Mouse (Mus musculus): ENCODE measurements around the gene Gabpb2.

Gabpb2 gene

DNA sequence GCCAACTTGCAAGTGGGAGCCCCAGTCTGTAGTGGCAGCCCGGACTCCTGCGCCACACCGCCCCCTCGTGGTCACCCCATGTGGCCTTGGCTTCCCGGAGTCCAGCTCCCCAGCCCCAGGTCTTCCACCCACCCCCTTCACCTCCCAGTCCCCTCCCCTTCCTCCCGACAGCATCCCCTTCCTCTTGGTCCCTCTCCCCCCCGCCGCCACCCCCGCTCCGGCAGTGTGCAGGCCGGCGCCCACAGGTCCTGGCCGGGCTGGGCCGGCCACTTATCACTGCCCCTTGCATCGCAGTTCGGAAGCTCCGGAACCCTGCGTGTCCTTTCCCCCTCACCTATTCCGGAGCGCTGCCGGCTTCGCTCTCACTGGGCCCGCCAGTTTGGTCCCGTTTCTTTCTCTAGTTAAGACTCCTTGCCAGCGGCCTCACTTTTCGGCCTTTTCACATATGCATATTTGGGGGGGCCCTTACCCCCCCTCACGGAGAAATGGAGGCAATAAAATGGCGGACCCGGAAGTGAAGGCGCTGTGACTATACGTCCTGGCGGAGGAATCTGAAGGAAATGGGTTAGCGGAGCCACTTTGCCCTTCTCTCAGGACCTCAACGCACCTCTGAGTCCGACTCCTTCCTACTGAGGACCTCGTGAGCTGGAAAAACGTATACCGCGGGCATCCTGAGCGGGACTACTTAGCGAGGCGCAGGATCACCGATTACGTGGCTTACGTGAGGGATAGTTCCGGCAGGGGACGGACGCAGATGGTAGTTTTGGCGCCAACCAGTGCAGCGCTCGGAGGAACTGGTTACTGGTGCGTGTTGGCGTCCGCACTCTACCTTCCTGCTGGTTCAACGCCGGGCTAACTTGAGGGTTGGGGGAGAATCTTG, at the start of gene Gabpb2:
TSS of gene Gabpb2 (minus strand) at position 662 of the 880 bp plus-strand sequence.
- DNase-seq (ENCODE audit: low spot score in 2 of 2), result peak; percentile 98 to 99

DNA sequence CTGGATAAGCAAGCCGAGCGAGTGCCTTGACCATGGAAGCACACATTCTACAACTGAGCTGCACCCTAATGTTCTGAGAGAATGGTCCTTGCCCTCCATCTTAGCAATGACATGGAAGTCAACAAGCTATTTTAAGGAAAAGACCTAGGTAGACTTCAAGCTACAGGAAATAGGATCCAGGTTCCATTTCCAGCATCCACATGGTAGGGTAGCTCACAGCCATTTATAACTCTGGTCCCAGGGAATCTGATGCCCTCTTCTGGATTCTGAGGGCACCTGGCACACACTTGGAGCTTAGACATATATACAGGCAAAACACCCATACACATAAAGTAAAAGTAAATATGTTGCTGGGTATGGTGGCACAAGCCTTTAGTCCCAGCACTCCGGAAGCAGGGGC, 48.3 kb upstream of the Gabpb2 start:
- no peak for DNase-seq (ENCODE audit: low spot score in 2 of 2)

DNA sequence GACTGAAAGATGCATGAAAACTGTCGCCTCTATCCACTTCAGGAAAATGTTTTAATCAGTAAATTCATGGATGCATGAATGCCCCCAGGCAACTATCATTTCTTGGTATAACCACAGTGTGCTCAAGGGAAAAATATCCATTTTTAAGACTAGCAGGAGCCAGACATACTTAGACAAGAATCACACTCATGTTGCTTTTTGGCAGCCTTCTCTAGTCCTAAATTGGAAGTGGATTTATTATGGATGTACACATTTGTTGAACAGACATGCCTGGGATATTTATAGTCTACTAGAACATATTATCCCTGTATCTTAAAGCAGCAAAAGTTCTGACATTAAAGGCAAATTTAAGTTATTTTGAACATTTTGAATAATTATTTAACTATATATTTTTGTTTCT, 47.0 kb upstream of the Gabpb2 start:
- no peak for DNase-seq (ENCODE audit: low spot score in 2 of 2)

DNA sequence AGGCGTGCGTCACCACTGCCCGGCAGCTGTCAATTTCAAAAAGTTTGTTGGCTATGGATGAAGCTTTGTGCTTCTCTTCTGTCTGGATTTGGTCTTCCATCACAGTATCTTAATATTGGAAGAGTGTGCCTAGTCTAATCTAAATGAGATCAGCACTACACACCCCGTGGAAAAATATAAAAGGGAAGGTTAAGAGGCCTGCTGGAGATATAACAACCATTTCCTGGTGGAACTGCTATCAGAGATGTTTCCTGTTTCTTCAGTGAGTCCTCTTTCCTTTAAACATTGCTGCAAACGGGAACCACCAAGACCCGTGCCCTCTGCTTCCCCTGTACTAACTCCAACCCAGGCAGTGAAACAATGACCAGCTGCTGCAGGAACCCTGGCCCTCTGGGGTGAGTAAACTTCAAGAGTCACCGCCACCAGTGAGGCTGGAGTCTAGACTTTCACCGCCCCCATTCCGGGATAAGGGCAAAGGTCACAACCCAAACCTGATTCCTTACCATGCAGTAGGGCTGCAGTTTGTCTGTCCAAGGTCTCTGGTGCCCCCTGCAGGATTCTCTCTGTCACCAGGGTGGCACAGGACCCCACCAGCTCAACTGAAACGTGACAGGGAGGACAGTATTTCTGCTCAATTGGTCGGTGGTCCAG, 45.5 kb upstream of the Gabpb2 start:
- DNase-seq (ENCODE audit: low spot score in 2 of 2), result peak; percentile 68 to 86

DNA sequence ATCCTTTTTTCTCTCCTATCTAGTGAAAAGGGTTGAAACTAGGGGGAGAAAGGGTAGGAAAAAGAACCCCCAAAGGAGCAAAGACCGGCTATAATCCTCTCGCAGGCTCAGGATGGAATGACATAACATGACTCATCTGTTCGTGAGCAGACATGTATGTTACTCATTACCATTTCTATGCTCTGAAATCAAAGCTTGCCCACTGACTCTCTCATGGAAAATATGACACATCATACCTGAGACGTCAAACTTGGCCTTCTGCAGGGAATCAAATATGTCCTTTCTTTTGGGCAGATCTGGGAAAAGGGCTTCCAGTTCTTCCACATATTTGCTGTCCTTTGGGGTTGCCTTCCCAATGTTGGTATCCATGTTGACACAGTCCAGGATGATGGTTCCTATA, 44.3 kb upstream of the Gabpb2 start:
- no peak for DNase-seq (ENCODE audit: low spot score in 2 of 2)

DNA sequence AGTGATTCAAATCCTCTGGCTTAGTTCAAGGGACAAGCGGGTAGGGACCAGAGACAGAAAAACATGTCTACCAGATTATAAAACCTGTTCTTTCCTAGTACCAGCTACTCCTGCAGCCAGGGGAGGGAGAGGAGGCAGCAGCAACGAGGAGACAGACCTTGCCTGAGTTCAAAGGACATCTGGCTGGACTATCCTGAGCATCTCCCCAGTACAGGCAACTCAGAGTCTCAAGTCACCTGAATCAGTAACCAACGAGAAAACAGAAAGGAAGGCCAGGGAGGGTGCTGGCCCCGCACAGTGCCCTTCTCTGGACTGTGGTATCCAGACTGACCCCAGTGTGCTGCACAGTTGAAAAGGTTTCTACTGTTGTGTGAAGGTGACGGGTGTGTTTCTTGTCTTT, 39.2 kb upstream of the Gabpb2 start:
- no peak for DNase-seq (ENCODE audit: low spot score in 2 of 2)

DNA sequence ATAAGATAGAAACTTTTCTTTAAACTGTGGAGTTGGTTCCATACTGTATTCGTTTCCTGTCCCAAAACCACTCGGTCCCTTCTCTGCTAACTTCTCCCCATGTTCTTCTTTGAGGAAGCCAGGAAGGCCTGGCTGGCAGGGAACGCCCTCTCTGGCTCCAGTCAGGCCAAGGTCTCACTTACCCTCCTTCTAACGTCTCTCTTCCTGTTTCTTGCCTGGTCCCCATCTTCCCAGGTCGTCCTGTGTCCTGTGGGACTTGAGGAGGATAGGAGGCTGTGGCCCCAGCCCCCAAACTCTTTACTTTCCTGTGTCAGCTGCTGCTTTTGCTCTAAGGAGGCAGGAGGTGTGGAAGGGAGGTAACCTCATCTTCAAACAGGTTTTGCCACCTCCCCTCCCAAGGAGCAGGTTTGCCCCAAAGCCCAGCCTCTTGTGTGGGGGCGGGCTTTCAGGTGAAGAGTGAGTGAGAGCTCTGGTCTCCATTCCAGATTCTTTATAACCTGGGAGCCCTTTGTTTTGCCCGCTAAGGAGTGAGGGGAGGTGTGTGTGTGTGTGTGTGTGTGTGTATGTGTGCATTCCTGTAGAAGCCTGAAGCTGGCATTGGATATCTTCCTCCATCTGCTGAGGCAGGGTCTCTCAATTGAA, 33.2 kb upstream of the Gabpb2 start, which contains the start of gene Bnipl:
TSS of gene Bnipl (minus strand) at position 411 of the 642 bp plus-strand sequence.
- DNase-seq (ENCODE audit: low spot score in 2 of 2), result no peak

DNA sequence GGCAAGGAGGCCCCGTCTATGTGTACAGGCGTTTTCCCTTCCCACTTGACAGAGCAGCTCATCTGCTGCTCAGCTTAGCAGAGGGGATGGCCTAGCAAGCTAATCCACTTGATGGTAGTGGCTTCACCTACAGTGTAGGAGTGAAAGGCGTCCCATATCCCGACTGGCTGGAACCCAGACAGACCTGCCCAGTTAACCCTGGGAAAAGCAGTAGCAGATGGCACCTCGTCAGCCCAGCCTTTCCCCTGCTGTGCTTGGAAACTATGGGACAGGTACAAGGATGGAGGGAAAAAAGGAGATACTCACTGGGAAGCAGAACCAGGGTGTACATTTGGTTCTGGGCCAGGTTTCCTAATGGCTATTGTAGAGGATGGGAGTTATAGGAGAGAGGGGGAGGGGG, 32.6 kb upstream of the Gabpb2 start:
- no peak for DNase-seq (ENCODE audit: low spot score in 2 of 2)

DNA sequence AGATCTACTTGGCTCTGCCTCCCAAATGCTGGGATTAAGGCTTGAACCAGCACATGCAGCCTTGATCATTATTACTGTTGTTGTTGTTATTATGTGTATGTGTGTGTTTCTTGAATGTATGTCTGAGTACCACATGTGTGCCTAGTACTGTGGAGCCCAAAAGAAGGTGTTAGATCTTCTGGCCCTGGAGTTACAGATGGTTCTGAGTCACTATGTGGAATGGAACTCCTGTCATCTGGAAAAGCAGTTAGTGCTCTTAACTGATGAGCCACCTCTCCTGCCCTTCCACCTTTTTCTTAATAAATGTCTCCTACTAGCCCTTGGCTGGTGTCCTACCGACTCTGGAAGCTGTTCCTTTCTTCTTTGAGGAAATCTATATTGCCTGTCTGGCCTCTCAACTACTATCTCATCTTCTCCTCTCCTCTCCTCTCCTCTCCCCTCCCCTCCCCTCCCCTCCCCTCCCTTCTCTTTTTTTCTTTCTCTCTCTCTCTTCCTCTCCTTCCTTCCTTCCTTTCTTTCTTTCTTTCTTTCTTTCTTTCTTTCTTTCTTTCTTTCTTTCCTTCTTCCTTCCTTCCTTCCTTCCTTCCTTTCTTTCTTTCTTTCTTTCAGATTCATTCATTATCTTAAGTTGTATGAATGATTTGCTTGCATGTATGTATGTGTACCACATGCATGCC, 30.1 kb upstream of the Gabpb2 start:
- no peak for DNase-seq (ENCODE audit: low spot score in 2 of 2)

DNA sequence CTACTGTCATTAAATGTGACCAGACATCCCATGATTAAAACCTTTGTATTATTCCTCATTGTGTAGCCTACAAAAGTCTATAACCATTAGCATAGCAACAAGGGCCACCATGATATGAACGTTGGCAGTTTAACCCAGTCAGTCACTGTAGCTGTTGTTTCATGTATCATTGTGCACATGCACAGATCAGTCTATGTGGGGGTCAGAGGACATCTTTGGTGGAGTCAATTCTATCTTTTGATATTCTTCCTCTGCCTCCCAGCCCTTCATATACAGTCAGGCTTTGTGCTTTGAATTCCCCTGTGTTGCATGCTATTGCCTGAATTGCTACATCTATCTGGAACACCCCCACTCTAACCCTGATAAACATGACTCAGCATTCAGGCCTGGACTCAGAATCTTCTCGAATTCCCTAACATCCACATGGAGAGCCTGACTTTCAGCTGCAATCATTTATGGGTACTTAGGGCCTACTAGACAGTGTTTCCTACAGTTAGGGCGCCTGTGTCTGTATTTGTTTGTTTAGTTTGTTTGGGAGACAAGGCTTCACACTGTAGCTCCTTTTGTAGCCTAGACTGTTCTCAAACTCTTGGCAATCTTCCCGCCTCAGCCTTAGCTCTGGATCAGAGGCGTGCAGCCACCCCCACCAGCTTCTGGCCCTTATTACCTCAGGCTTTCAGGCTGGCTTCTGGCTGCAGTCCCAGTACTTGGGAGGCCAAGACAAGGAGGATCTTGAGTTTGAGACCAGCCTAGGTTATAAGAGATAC, 28.9 kb upstream of the Gabpb2 start:
- peak; percentile 26 to 58 for DNase-seq (ENCODE audit: low spot score in 2 of 2)

DNA sequence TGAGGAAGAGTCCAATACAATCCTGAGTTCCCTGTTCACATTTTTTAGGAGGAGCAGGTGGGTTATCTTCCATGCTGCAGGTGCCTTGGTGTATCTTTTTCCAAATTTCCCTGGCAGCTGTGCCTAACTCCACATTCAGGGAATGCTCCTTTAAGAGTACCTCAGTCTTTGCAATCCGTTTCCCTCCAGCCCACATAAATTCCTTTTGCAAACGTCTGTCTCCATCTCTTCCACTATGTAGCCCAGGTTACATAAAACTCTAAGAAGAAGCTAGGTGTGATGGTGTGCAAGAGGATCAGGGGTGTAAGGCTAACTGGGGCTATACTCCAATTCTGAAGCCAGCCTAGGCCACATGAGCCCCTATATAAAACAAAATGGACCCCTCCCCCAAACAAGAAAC, 25.4 kb upstream of the Gabpb2 start:
- DNase-seq (ENCODE audit: low spot score in 2 of 2), result no peak

DNA sequence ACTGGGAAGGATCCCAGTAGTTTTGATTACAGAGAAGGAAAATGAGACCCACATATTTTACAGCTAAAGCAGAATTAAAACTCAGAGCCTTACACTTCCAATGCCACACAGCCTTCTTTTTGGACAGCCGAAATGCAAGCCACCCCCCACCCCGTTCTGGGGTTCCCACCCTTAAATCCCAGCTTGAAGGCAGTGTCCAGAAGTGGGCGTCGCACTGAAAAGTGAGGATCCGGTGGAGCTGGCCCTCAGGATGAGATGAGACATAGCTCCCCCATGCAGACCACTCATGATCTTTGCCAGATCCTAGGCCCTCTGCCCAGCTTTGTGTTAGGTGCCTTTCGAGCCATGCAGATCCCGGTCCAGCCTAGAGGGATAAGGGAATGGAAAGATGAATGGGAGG, 23.8 kb upstream of the Gabpb2 start, which contains the start of gene Gm128:
TSS of gene Gm128 (minus strand) at position 101 of the 400 bp plus-strand sequence.
- DNase-seq (ENCODE audit: low spot score in 2 of 2), result no peak

DNA sequence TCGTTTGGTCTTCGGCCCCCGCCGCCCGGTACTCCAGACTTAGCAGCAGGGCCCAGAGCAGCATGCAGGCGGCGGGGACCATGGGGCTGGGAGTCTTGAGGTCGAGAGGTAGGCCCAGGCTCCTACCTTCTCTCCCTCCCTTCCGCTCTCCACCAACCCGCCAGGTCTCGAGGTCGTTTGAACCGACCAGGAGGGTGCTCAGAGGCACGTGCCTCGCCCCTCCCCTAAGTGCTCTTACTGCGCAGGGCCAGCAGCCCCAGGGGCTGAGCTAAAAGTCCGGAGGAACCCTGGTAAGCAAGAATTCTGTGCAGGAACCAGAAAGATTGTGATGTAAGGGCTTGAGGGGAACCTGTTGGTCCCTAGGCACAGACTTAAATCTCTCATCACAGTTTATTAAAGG, 23.2 kb upstream of the Gabpb2 start:
- DNase-seq (ENCODE audit: low spot score in 2 of 2), result no peak

DNA sequence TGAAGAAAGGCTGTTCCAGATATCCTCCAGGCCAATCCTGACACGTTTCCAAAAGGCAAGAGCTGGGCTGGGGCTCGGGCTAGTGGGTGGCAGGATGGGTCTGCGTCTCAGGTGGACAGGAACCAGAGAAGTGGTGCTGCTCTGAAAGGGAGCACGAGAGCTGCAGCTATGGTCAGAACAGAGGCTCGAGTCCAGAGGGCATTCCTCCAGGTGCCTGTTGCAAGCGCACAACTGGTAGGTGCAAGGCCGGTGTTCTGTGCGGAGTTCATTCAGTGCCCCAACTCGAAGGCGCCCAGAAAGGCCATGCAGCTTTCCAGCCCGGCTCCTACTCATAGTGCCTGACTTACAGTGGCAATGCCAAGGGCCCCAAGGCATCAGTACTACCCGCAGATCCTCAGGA, 22.3 kb upstream of the Gabpb2 start:
- DNase-seq (ENCODE audit: low spot score in 2 of 2), result no peak

DNA sequence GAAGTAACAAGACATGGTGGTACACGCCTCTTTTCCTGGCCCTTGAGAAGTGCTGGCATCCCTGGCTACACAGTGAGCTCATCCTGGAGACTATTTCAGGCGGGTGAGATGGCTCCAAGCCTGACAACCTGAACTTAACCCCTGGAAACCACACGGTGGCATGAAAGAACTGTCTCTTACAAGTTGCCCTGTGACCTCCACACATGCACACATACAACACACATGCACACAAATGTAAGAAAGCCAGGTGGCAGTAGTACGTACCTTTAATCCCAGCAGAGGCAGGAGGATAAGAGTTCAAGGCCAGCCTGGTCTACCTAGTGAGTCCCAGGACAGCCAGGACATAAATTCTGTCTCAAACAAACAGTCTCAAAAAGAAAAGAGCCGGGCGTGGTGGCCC, 21.3 kb upstream of the Gabpb2 start:
- no peak for DNase-seq (ENCODE audit: low spot score in 2 of 2)

DNA sequence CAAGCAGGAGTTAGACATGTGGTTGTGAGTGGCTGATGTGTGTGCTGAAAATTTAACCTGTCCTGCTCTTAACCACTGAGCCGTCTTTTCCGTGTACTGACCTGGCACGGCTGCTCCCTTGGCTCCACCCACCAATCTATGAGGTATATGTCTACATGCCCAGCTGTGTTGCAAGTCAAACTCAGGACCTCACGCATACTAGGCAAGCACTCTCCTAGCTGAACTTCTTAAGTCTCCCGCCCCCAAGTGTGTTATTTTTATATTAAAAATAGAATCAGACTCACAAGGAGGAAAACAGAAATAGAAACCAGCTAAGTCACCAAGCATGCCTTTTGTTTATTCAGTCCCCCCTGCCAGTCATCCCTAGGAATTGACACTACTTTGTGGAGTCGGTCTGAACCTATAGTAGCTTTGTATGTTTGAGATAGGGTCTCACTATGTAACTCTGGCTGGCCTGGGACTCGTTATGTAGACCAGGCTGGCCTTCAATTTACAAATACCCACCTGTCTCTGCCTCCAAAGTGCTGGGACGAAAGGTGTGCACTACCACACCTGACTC, 19.9 kb upstream of the Gabpb2 start:
- no peak for DNase-seq (ENCODE audit: low spot score in 2 of 2)

DNA sequence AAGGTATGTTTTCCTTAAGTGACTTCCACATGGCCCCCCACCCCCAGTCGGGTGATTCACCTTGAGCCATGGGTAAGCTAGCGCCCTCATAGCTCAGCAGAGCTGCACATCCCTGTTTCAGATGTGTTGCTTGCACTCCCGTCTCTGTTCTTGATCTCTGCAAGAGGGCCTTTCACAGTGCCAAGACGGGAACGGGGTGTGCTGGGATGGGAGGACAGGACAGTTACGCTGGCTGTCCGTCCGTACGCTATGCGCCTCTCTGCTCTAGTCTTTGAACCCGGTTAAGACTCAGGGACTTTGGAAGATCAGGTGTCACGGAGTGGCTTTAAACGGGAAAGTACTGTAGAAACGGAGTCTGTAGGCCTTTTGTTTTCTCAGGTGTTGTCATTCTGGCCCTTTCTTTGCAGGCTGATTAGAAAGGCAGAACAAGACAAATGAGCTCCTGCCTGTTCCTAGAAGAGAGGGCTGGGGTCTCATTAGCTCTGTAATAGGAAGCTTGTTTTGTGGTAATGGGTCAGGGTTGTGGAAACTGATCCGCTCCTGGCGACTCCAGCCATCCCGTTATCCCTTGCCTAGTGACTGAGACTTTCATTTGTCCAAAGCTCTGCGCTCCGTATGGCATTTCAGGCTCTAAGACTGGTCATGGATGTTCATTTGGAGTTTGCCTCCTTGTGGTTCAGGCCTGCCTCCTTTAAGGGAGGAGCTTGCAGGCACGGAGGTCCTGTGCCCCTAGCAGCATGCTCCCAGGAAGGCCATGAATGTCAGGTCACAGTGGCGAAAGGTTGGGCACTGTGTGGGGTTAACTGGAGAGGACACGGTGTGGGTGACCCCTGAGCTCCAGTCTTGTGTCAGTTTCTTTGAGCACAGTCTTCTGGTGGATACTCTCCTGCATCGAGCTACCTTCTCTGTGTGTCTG, 17.9 kb upstream of the Gabpb2 start:
- no peak for DNase-seq (ENCODE audit: low spot score in 2 of 2)

DNA sequence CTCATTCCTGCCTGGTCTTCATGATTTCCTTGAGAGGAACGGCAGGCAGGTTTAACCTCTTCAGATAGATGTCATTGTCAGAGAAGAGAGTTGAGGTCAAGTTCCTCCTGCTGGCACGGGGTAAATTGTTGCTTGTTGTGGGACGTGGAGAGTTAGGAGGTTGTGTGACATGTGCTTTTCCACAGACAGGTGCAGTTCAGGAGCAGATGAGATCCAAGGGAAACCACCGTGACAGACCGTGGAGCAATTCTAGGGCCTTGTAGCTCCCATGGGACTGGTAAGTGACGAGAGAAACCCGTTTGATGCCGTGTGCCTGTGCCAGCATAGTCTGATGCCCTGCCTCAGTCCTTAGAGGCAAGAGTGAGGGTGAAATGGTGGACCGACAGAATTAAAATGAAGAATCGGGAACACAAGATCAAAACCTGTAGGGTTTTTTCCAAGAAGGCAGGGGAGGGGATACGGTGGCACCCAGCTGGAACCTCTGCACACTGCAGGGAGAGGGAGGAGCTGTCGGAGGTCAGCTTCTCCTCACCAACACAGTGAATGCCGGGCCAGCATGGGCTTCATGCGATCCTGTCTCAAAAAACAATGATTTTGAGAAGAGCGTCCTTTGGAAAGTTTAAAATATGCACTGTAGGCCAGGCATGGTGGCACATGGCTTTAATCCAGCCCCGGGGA, 15.7 kb upstream of the Gabpb2 start:
- no peak for DNase-seq (ENCODE audit: low spot score in 2 of 2)

DNA sequence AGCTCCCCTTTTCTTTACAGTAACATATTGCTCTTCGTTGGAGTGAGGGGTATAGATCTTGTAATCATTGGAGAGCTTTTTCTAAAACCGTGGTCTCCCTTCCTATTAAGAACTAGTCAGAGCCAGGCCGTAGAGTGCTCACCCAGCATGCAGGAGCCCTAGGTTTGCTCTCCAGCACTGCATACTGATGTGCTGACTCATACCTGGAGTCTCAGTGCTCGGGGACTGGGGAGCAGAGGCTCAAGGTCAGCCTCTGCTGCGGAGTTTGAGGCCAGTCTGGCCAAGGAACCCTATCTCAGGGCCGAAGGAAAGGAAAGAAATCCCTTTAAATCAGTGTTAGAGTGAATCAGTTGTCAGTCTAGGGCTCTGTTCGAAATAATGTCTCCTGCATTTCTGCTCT, 15.1 kb upstream of the Gabpb2 start:
- DNase-seq (ENCODE audit: low spot score in 2 of 2), result no peak
